Mouse (Mus musculus) heart, adult 2 months (tissue): ENCODE data around the gene Msrb1.

Experiments used
- CTCF ChIP-seq: fragments of 200-600 bp; IDR thresholded peaks from 2 replicates; pipeline ENCODE4 v1.8.1; 2022; ENCODE audit warnings: antibody characterized with exemption, mild to moderate bottlenecking, moderate library complexity
- EP300 ChIP-seq: fragments of 200-500 bp; IDR thresholded peaks from 2 replicates; pipeline ENCODE4 v1.6.1; 2011; ENCODE audit warnings: low read depth, low read length, control low read depth; ENCODE audit not compliant: insufficient read depth

DNA sequence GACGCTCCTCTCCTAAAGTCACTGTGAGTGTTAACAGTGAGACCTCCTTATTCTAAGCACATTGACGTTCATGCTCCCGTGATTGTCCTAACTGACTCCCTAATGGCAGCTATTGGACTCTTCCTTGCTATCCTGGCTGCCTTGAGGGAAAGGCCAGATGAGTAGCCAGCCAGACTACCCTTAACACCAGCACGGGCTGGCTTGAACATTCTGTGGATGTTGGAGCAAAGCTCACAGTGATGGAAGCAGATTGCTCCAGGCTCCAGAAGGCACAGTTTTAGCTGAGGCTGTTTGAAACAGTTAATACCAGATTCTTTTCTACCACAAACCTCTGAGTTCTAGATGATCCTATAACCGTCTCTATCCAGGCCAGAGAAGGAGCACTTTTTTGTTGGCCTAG lies 7.5 kb downstream of the Msrb1 start:
- TF ChIP-seq CTCF (no peak), EP300 (no peak)
